26 mouse cellular contexts compared by ENCODE assay signal in genomic region chr5:82089401-82089800, GRCm38 (mm10).
"Had no signal": no experiment of that assay in that cellular context is flagged by ENCODE, and none has a peak within 500 bp of the region (broad histone marks: within the 10 kb centered on the region; RNA-seq: fewer than 3 reads in every experiment).

No protein-coding gene starts in this region.

- H3K9ac ChIP-seq: embryonic facial prominence, embryonic 12.5 days; embryonic facial prominence, embryonic 13.5 days; embryonic facial prominence, embryonic 15.5 days; forebrain, embryonic 12.5 days; forebrain, embryonic 13.5 days; forebrain, embryonic 15.5 days; forebrain, postnatal 0 days had no signal

- H3K4me3 ChIP-seq: embryonic facial prominence, embryonic 10.5 days; embryonic facial prominence, embryonic 12.5 days; embryonic facial prominence, embryonic 13.5 days; embryonic facial prominence, embryonic 15.5 days; erythroblast, embryonic 14.5 days; forebrain, embryonic 10.5 days; forebrain, embryonic 12.5 days; forebrain, embryonic 13.5 days; forebrain, embryonic 15.5 days; gastrocnemius, adult 2 months; heart, adult 2 months; heart, embryonic 10.5 days had no signal

- H3K4me1 ChIP-seq: embryonic facial prominence, embryonic 10.5 days; embryonic facial prominence, embryonic 12.5 days; embryonic facial prominence, embryonic 13.5 days; embryonic facial prominence, embryonic 15.5 days; forebrain, embryonic 10.5 days; forebrain, embryonic 12.5 days; forebrain, embryonic 13.5 days; forebrain, embryonic 15.5 days; heart, embryonic 10.5 days had no signal

- H3K27me3 ChIP-seq: embryonic facial prominence, embryonic 12.5 days; embryonic facial prominence, embryonic 13.5 days; embryonic facial prominence, embryonic 15.5 days; forebrain, embryonic 12.5 days; forebrain, embryonic 13.5 days; forebrain, embryonic 15.5 days had no signal

- H3K4me2 ChIP-seq: embryonic facial prominence, embryonic 12.5 days; embryonic facial prominence, embryonic 13.5 days; embryonic facial prominence, embryonic 15.5 days; forebrain, embryonic 12.5 days; forebrain, embryonic 13.5 days; forebrain, embryonic 15.5 days; heart, embryonic 11.5 days had no signal

- ATAC-seq: forebrain, embryonic 13.5 days; forebrain, embryonic 14.5 days; forebrain, embryonic 15.5 days; forebrain, embryonic 16.5 days; forebrain, postnatal 0 days had no signal

- H3K27ac ChIP-seq: embryonic facial prominence, embryonic 10.5 days; embryonic facial prominence, embryonic 12.5 days; embryonic facial prominence, embryonic 13.5 days; embryonic facial prominence, embryonic 15.5 days; forebrain, embryonic 10.5 days; forebrain, embryonic 12.5 days; forebrain, embryonic 13.5 days; forebrain, embryonic 15.5 days; gastrocnemius, adult 2 months; heart, adult 2 months; heart, embryonic 10.5 days had no signal

- H3K9me3 ChIP-seq: embryonic facial prominence, embryonic 10.5 days; embryonic facial prominence, embryonic 12.5 days; embryonic facial prominence, embryonic 13.5 days; embryonic facial prominence, embryonic 15.5 days; forebrain, embryonic 10.5 days; forebrain, embryonic 12.5 days; forebrain, embryonic 13.5 days; forebrain, embryonic 15.5 days; heart, embryonic 10.5 days had no signal

- DNase-seq: cerebellum, postnatal 14 days; cerebellum, postnatal 25 days; cerebellum, postnatal 36 days; embryo, embryonic 11 days; forebrain, postnatal 0 days; gastrocnemius, adult 2 months; gastrocnemius, postnatal 10 days; gastrocnemius, postnatal 14 days; gastrocnemius, postnatal 25 days; gastrocnemius, postnatal 36 days; heart, adult 11 months; heart, adult 18-20 months; heart, adult 2 months had no signal

- H3K36me3 ChIP-seq: embryonic facial prominence, embryonic 10.5 days; embryonic facial prominence, embryonic 12.5 days; embryonic facial prominence, embryonic 13.5 days; embryonic facial prominence, embryonic 15.5 days; forebrain, embryonic 10.5 days; forebrain, embryonic 12.5 days; forebrain, embryonic 15.5 days; heart, embryonic 10.5 days had no signal
